Mouse (Mus musculus): ENCODE results near the gene Tspan33.

DNA sequence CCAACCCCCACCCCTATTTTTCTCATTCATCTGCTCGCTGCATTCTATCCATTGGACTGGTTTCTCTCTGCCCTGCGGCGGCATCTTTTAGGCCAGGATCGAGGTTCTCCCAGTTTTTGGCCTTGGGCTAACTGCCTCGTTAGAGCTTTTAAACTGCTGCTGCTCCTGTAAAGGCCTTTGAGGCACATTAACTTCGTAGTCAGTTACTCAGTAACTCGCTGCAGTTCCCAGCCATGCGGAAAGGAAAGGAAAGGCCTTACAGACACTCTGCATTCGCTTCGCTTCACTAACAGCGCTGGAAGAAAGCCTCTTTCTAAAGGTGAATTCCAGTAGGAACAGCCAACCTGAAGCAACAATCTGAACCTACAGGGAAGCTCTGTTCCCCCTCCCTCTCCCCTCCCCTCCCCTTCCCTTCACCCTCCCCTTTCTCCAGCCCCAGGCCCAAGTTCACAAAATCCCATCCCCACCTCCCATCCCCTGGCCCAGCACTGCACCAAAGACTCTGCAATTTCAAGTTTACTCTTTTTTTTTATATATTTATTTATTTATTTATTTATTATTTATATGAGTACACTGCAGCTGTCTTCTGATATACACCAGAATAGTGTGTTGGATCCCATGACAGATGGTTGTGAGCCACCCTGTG lies 33.2 kb upstream of the Tspan33 start:
- TF ChIP-seq ZNF384 (IDR thresholded peaks at IDR 0.05; ENCODE audit: low read depth, low read length) (no peak), ZC3H11A (IDR thresholded peaks at IDR 0.05; ENCODE audit: borderline replicate concordance, low read depth, low read length) (no peak), HCFC1 (IDR thresholded peaks at IDR 0.05; ENCODE audit: borderline replicate concordance, insufficient read depth, low read length) (no peak)
